9 mouse cellular contexts compared by ENCODE assay signal in the genomic region with DNA sequence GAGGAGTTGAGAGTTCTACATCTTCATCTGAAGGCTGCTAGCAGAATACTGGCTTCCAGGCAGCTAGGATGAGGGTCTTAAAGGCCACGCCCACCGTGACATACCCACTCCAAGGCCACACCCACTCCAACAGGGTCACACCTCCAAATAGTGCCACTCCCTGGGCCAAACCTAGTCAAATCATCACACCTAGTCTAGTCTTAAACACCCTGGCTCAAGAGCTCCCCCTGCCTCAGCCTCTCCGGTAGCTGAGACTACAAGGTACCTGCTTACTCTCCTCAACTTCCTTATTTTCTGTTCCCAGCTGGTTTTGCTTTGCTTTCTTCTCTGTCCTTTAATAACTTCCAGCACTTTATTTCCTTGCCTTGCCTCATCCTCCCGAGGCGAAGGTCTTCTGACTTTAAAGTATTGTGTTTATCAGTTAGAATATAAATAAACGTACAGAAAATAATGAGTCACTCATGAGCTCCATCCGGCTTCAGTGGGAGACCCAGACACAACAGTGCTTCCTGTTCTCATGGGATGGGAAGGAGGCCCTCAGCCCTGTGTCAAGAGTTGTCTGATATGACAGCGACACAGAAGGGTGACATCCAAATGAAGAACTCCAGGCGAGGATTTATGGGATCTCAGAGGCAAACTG. TPM values are rescaled to one million over a fixed set of nuclear protein-coding genes. Genes with fewer than 3 reads are reported as not detected.
DNase-seq lines count a peak whose midpoint lies in the region; ATAC-seq and TF ChIP-seq lines count a peak whose summit lies in the region.
"Had no signal": no experiment of that assay in that cellular context is flagged by ENCODE, and none has a peak within 500 bp of the region (broad histone marks: within the 10 kb centered on the region; RNA-seq: fewer than 3 reads in every experiment).

No protein-coding gene starts in this region.

- H3K27me3 ChIP-seq in hindbrain, embryonic 12.5 days, result no peaks in the 10 kb centered on the region
- H3K27me3 ChIP-seq in hindbrain, embryonic 11.5 days (ENCODE audit: control insufficient read depth, insufficient read depth, low read length), result no peaks in the 10 kb centered on the region
- H3K27me3 ChIP-seq in G1E (ENCODE audit: insufficient read depth, low read length), result peaks cover 36% of the 10 kb centered on the region
- no peaks in the 10 kb centered on the region for H3K27me3 ChIP-seq in heart, embryonic 12.5 days (replicated peaks)
- no peaks in the 10 kb centered on the region for H3K27me3 ChIP-seq in stomach, embryonic 16.5 days (ENCODE audit: control insufficient read depth, insufficient read depth, low read length)
- H3K27me3 ChIP-seq: limb, embryonic 15.5 days had no signal

- H3K4me2 ChIP-seq in hindbrain, embryonic 12.5 days (replicated peaks), result no peak overlapping the region
- no peak overlapping the region for H3K4me2 ChIP-seq in hindbrain, embryonic 11.5 days (replicated peaks; ENCODE audit: low read depth, low read length)
- no peak overlapping the region for H3K4me2 ChIP-seq in heart, embryonic 12.5 days
- H3K4me2 ChIP-seq in stomach, embryonic 16.5 days (ENCODE audit: low read depth, low read length), result no peak overlapping the region
- H3K4me2 ChIP-seq: limb, embryonic 15.5 days had no signal

- TF ChIP-seq CTCF in G1E (IDR thresholded peaks at IDR 0.05; ENCODE audit: low read depth, low read length), result peak; percentile 22; the same call in 1 of the 2 replicates
- peak; percentile 49; the same call in 1 of the 2 replicates for TF ChIP-seq CTCF in lung, adult 2 months (IDR thresholded peaks at IDR 0.05; ENCODE audit: insufficient read depth, low read length)

- TF ChIP-seq POLR2A in lung, adult 2 months (IDR thresholded peaks at IDR 0.05; ENCODE audit: borderline replicate concordance, extremely low read depth, low read depth, low read length), result no peak

- no peak for ATAC-seq in hindbrain, embryonic 12.5 days (ENCODE audit: low FRiP score)
- no peak for ATAC-seq in hindbrain, embryonic 11.5 days (ENCODE audit: low FRiP score)
- ATAC-seq in G1E (ENCODE audit: extremely low read depth, insufficient number of reproducible peaks, low FRiP score, poor library complexity, severe bottlenecking), result peak; percentile 58; the same call in 1 of the 2 replicates
- peak; percentile 72 for ATAC-seq in heart, embryonic 12.5 days (ENCODE audit: insufficient number of reproducible peaks, low FRiP score)
- ATAC-seq in stomach, embryonic 16.5 days (ENCODE audit: insufficient read depth, low FRiP score), result no peak

- H3K27ac ChIP-seq in hindbrain, embryonic 12.5 days, result 0 out of 2 replicates have a peak overlapping the region, but pooled peaks have one; percentile 48
- no peak overlapping the region for H3K27ac ChIP-seq in hindbrain, embryonic 11.5 days (ENCODE audit: low read depth, low read length)
- peak overlapping the region; percentile 66 for H3K27ac ChIP-seq in heart, embryonic 12.5 days (ENCODE audit: poor library complexity, severe bottlenecking)
- peak overlapping the region; percentile 43; the same call in 1 of the 2 replicates for H3K27ac ChIP-seq in stomach, embryonic 16.5 days (ENCODE audit: low read length)
- H3K27ac ChIP-seq: limb, embryonic 15.5 days had no signal

- 77% methylated on average over 9 of the region's 9 CpGs for WGBS in hindbrain, embryonic 12.5 days
- 74% methylated on average over 9 of the region's 9 CpGs for WGBS in hindbrain, embryonic 11.5 days
- WGBS in heart, embryonic 12.5 days, result 48% methylated on average over 9 of the region's 9 CpGs
- WGBS in lung, adult 2 months, result 38% methylated on average over 9 of the region's 9 CpGs
- WGBS in stomach, embryonic 16.5 days, result 57% methylated on average over 9 of the region's 9 CpGs

- no peak overlapping the region for H3K9ac ChIP-seq in hindbrain, embryonic 12.5 days
- H3K9ac ChIP-seq in hindbrain, embryonic 11.5 days (ENCODE audit: low read depth, low read length), result no peak overlapping the region
- no peak overlapping the region for H3K9ac ChIP-seq in heart, embryonic 12.5 days
- H3K9ac ChIP-seq in stomach, embryonic 16.5 days (ENCODE audit: low read length), result no peak overlapping the region
- H3K9ac ChIP-seq: limb, embryonic 15.5 days had no signal

- H3K4me3 ChIP-seq in hindbrain, embryonic 12.5 days, result no peak overlapping the region
- H3K4me3 ChIP-seq in hindbrain, embryonic 11.5 days (ENCODE audit: low read depth, low read length), result no peak overlapping the region
- no peak overlapping the region for H3K4me3 ChIP-seq in G1E (ENCODE audit: low read depth, low read length)
- H3K4me3 ChIP-seq in heart, embryonic 12.5 days, result no peak overlapping the region
- no peak overlapping the region for H3K4me3 ChIP-seq in lung, adult 2 months (replicated peaks; ENCODE audit: extremely low read depth, low read depth, low read length)
- no peak overlapping the region for H3K4me3 ChIP-seq in stomach, embryonic 16.5 days (replicated peaks; ENCODE audit: low read length)
- H3K4me3 ChIP-seq: limb, embryonic 15.5 days had no signal

- no peaks in the 10 kb centered on the region for H3K36me3 ChIP-seq in hindbrain, embryonic 12.5 days
- H3K36me3 ChIP-seq in hindbrain, embryonic 11.5 days (ENCODE audit: control insufficient read depth, insufficient read depth, low read length), result no peaks in the 10 kb centered on the region
- H3K36me3 ChIP-seq in G1E (replicated peaks), result no peaks in the 10 kb centered on the region
- H3K36me3 ChIP-seq in heart, embryonic 12.5 days, result no peaks in the 10 kb centered on the region
- H3K36me3 ChIP-seq in stomach, embryonic 16.5 days (ENCODE audit: control insufficient read depth, insufficient read depth, low read length), result no peaks in the 10 kb centered on the region
- H3K36me3 ChIP-seq: limb, embryonic 15.5 days had no signal

- DNase-seq in hindbrain, embryonic 11.5 days (ENCODE audit: low spot score), result no peak
- DNase-seq in G1E (ENCODE audit: low spot score), result no peak
- DNase-seq in lung, adult 2 months, result no peak
- no peak for DNase-seq in Muller cell, postnatal 12 days (ENCODE audit: inconsistent ontology term)
- DNase-seq in ovary, postnatal 10 days (ENCODE audit: low spot score), result no peak

- H3K4me1 ChIP-seq in hindbrain, embryonic 12.5 days, result peaks cover 22% of the 10 kb centered on the region
- H3K4me1 ChIP-seq in hindbrain, embryonic 11.5 days (replicated peaks; ENCODE audit: control insufficient read depth, insufficient read depth, low read length), result 0 out of 2 replicates have a peak, but pooled peaks cover 3% of the 10 kb centered on the region
- peaks cover 34% of the 10 kb centered on the region for H3K4me1 ChIP-seq in G1E (ENCODE audit: insufficient read depth, low read depth, low read length)
- H3K4me1 ChIP-seq in heart, embryonic 12.5 days (replicated peaks), result peaks cover 42% of the 10 kb centered on the region
- no peaks in the 10 kb centered on the region for H3K4me1 ChIP-seq in lung, adult 2 months (ENCODE audit: control insufficient read depth, insufficient read depth, low read length)
- peaks cover 8% of the 10 kb centered on the region; the same call in 1 of the 2 replicates for H3K4me1 ChIP-seq in stomach, embryonic 16.5 days (ENCODE audit: control insufficient read depth, insufficient read depth, low read length)
- H3K4me1 ChIP-seq: limb, embryonic 15.5 days had no signal

- no peaks in the 10 kb centered on the region for H3K9me3 ChIP-seq in hindbrain, embryonic 12.5 days (replicated peaks)
- no peaks in the 10 kb centered on the region for H3K9me3 ChIP-seq in hindbrain, embryonic 11.5 days (ENCODE audit: control insufficient read depth, low read length)
- H3K9me3 ChIP-seq in G1E (replicated peaks), result peaks cover 6% of the 10 kb centered on the region
- 0 out of 2 replicates have a peak, but pooled peaks cover 5% of the 10 kb centered on the region for H3K9me3 ChIP-seq in heart, embryonic 12.5 days (replicated peaks)
- H3K9me3 ChIP-seq in stomach, embryonic 16.5 days (replicated peaks; ENCODE audit: control insufficient read depth, low read length), result no peaks in the 10 kb centered on the region
- H3K9me3 ChIP-seq: limb, embryonic 15.5 days had no signal

RNA-seq across cellular contexts. Expression of a gene that starts 22.4 kb away (rescaled TPM):
- polyA plus RNA-seq in hindbrain, embryonic 12.5 days (2016; fragmentation: Nextera tagmentation; extraction: Ambion mirVana), result 7.2 and 7.7 TPM in 2 replicates
- 3.9 and 5.2 TPM in 2 replicates for polyA plus RNA-seq in hindbrain, embryonic 11.5 days (2014; fragmentation: Nextera tagmentation; extraction: Ambion mirVana)
- total RNA-seq in G1E (2014; fragmentation: Nextera tagmentation) (62.1 and 66.9 TPM in 2 replicates), G1E (2017) (15.6 and 17.3 TPM in 2 replicates)
- 58.6 and 64.7 TPM in 2 replicates for polyA plus RNA-seq in G1E (2012)
- polyA plus RNA-seq in heart, embryonic 12.5 days (2016; fragmentation: Nextera tagmentation; extraction: Ambion mirVana), result 17.3 and 17.4 TPM in 2 replicates
- polyA plus RNA-seq in lung, adult 2 months (2012; rRNA removed), result 15.0 and 23.3 TPM in 2 replicates
- 11.5 and 14.1 TPM in 2 replicates for polyA plus RNA-seq in stomach, embryonic 16.5 days (2015; fragmentation: Nextera tagmentation; extraction: Ambion mirVana)

RNA-seq across cellular contexts. Expression of a gene that starts 30.5 kb away (rescaled TPM):
- polyA plus RNA-seq in hindbrain, embryonic 12.5 days (2016; fragmentation: Nextera tagmentation; extraction: Ambion mirVana), result 163 and 181 TPM in 2 replicates
- 174 and 179 TPM in 2 replicates for polyA plus RNA-seq in hindbrain, embryonic 11.5 days (2014; fragmentation: Nextera tagmentation; extraction: Ambion mirVana)
- 6.6 and 8.1 TPM in 2 replicates for total RNA-seq in G1E (2014; fragmentation: Nextera tagmentation)
- 28.7 and 32.6 TPM in 2 replicates for total RNA-seq in G1E (2017)
- polyA plus RNA-seq in G1E (2012), result 13.2 and 13.6 TPM in 2 replicates
- polyA plus RNA-seq in heart, embryonic 12.5 days (2016; fragmentation: Nextera tagmentation; extraction: Ambion mirVana), result 58.9 and 64.4 TPM in 2 replicates
- polyA plus RNA-seq in lung, adult 2 months (2012; rRNA removed), result 43.5 and 60.1 TPM in 2 replicates
- 41.4 and 44.0 TPM in 2 replicates for polyA plus RNA-seq in stomach, embryonic 16.5 days (2015; fragmentation: Nextera tagmentation; extraction: Ambion mirVana)

Comparison
In these comparisons a context has a peak if more than half of its experiments do, and no peak if none do; other contexts are left out.
1. ATAC-seq: peak in G1E (single experiment) and heart, embryonic 12.5 days (single experiment); none in hindbrain, embryonic 12.5 days (single experiment), hindbrain, embryonic 11.5 days (single experiment) and stomach, embryonic 16.5 days (single experiment).